Mouse (Mus musculus) MN1 (cell line): ENCODE data around the gene F7.

Source experiments
- DNase-seq: peaks from one replicate; pipeline ENCODE4 v3.0.0-alpha.2; 2016; ENCODE audit warnings: low spot score

The F7 gene

GRCm38 (mm10) chr8:13025487-13026224, at the start of gene F7:
Gene F7 (plus strand): TSS chr8:13026034.
- DNase-seq = no peak

- no peak for DNase-seq
These were observed 49.5 kb upstream of the F7 start for GRCm38 (mm10) chr8:12976290-12976689.

- DNase-seq = no peak
These were observed 49.1 kb upstream of the F7 start for GRCm38 (mm10) chr8:12976723-12977122.

GRCm38 (mm10) chr8:12977325-12977724, 48.5 kb upstream of the F7 start:
- DNase-seq = no peak

- DNase-seq = no peak
These were observed 47.5 kb upstream of the F7 start for GRCm38 (mm10) chr8:12978308-12978707.

GRCm38 (mm10) chr8:12978726-12979125, 47.1 kb upstream of the F7 start:
- DNase-seq = peak; percentile 76

GRCm38 (mm10) chr8:12983681-12984467, 42.0 kb upstream of the F7 start:
- DNase-seq = peak; percentile 60

GRCm38 (mm10) chr8:12984601-12985243, 41.1 kb upstream of the F7 start:
- no peak for DNase-seq

- no peak for DNase-seq
These were observed 40.6 kb upstream of the F7 start for GRCm38 (mm10) chr8:12985259-12985658.

GRCm38 (mm10) chr8:12987571-12987970, 38.3 kb upstream of the F7 start:
- no peak for DNase-seq

GRCm38 (mm10) chr8:12988722-12989430, 37.0 kb upstream of the F7 start:
- DNase-seq = no peak

GRCm38 (mm10) chr8:12991411-12991810, 34.4 kb upstream of the F7 start:
- DNase-seq = no peak

GRCm38 (mm10) chr8:12994468-12994867, 31.4 kb upstream of the F7 start:
- DNase-seq = no peak

GRCm38 (mm10) chr8:12995481-12995880, 30.4 kb upstream of the F7 start:
- DNase-seq = no peak

GRCm38 (mm10) chr8:12996831-12997275, 29.0 kb upstream of the F7 start:
- no peak for DNase-seq

- DNase-seq = no peak
These were observed 27.5 kb upstream of the F7 start for GRCm38 (mm10) chr8:12998331-12998730.

GRCm38 (mm10) chr8:12999793-13000192, 26.0 kb upstream of the F7 start:
- no peak for DNase-seq

GRCm38 (mm10) chr8:13007458-13007857, 18.4 kb upstream of the F7 start:
- DNase-seq = no peak

- peak; percentile 12 for DNase-seq
These were observed 15.5 kb upstream of the F7 start for GRCm38 (mm10) chr8:13010313-13010712.

GRCm38 (mm10) chr8:13019560-13019959, 6.3 kb upstream of the F7 start:
- DNase-seq = no peak

- no peak for DNase-seq
These were observed 4.0 kb upstream of the F7 start for GRCm38 (mm10) chr8:13021830-13022229.

GRCm38 (mm10) chr8:13027615-13028014, 1.8 kb downstream of the F7 start:
- DNase-seq = no peak
